Comparison of ENCODE assay signal across 9 mouse cellular contexts in the genomic region with DNA sequence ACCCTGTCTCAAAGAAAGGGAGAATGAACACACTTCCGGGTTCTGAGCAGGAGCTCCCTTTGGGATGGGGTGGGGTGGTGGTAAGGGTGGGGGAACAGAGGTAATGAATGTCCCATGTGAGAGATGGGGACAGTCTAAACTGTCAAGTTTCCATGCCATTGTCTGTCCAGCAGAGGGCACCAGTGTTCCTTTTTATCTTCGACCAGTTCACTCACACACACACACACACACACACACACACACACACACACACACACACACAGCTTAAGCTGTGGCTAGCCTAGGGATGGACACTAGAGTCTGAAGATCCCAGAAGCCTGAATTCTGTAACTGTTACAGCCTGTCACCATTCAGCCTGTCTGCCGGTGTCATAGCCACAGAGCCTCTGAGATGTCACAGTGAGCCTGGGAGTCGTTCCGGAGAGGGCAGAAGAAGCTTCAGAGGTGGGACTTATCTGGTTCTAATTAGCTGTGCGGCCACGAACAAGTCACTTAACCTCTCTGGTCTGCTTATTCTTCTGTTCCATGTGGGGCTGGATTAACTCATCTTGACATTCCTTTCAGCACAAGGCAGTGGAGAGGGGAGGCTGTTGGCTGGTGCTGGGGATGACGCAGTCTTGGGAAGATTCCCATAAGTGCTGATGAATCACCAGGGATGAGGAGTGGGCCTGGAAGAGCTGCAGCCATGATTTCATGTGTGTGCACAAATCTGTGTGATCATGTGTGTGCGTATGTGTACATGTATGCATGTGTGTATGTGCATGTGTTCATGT.
DNase-seq lines count a peak whose midpoint lies in the region; ATAC-seq and TF ChIP-seq lines count a peak whose summit lies in the region.
"Had no signal": no experiment of that assay in that cellular context is flagged by ENCODE, and none has a peak within 500 bp of the region (broad histone marks: within the 10 kb centered on the region; RNA-seq: fewer than 3 reads in every experiment).

No protein-coding gene starts in this region.

- no peaks in the 10 kb centered on the region for H3K79me2 ChIP-seq in MEL (ENCODE audit: control insufficient read depth, insufficient read depth, low read length, poor library complexity)

- no peak overlapping the region for H3K27ac ChIP-seq in heart, embryonic 13.5 days (replicated peaks)
- no peak overlapping the region for H3K27ac ChIP-seq in MEL (ENCODE audit: control insufficient read depth, low read depth, low read length)
- H3K27ac ChIP-seq in intestine, embryonic 14.5 days (ENCODE audit: low read depth) = peak overlapping the region; percentile 64; the same call in 1 of the 2 replicates
- no peak overlapping the region for H3K27ac ChIP-seq in liver, embryonic 14.5 days
- no peak overlapping the region for H3K27ac ChIP-seq in olfactory bulb, adult 2 months (ENCODE audit: insufficient read depth, low read depth, low read length)
- H3K27ac ChIP-seq: embryonic facial prominence, embryonic 12.5 days had no signal

- TF ChIP-seq EP300 in MEL (IDR thresholded peaks at IDR 0.05; ENCODE audit: low read depth in 1 of 2, low read length in 2 of 2) = no peak
- TF ChIP-seq EP300 in liver, embryonic 14.5 days (IDR thresholded peaks at IDR 0.05; ENCODE audit: low read depth) = no peak

- ATAC-seq in heart, embryonic 13.5 days (ENCODE audit: extremely low read depth, insufficient number of reproducible peaks, low FRiP score, low TSS enrichment) = peak; percentile 13; the same call in 1 of the 2 replicates
- ATAC-seq in intestine, embryonic 14.5 days (replicated peaks; ENCODE audit: low FRiP score, low TSS enrichment, low read depth) = peak; percentile 63
- ATAC-seq in liver, embryonic 14.5 days (ENCODE audit: insufficient read depth) = no peak

- H3K9ac ChIP-seq in heart, embryonic 13.5 days = no peak overlapping the region
- no peak overlapping the region for H3K9ac ChIP-seq in MEL (ENCODE audit: control insufficient read depth, low read depth, low read length, poor library complexity, severe bottlenecking)
- H3K9ac ChIP-seq in intestine, embryonic 14.5 days (ENCODE audit: low read length) = no peak overlapping the region
- no peak overlapping the region for H3K9ac ChIP-seq in liver, embryonic 14.5 days (replicated peaks)
- H3K9ac ChIP-seq: embryonic facial prominence, embryonic 12.5 days had no signal

- peaks cover 10% of the 10 kb centered on the region for H3K4me1 ChIP-seq in heart, embryonic 13.5 days
- H3K4me1 ChIP-seq in MEL (ENCODE audit: control insufficient read depth in 1 of 2, insufficient read depth in 2 of 2, low read length in 2 of 2) = no peaks in the 10 kb centered on the region
- peaks cover 4% of the 10 kb centered on the region; the same call in 1 of the 2 replicates for H3K4me1 ChIP-seq in intestine, embryonic 14.5 days (replicated peaks; ENCODE audit: control insufficient read depth, insufficient read depth, low read length)
- no peaks in the 10 kb centered on the region; a peak in 1 of 4 replicates for H3K4me1 ChIP-seq in liver, embryonic 14.5 days (replicated peaks; ENCODE audit: control insufficient read depth in 2 of 2, insufficient read depth in 2 of 2, low read length in 1 of 2)
- no peaks in the 10 kb centered on the region for H3K4me1 ChIP-seq in olfactory bulb, adult 2 months (ENCODE audit: control insufficient read depth, insufficient read depth, low read length)
- H3K4me1 ChIP-seq: embryonic facial prominence, embryonic 12.5 days had no signal

- no peaks in the 10 kb centered on the region for H3K36me3 ChIP-seq in heart, embryonic 13.5 days
- no peaks in the 10 kb centered on the region for H3K36me3 ChIP-seq in MEL (ENCODE audit: control insufficient read depth in 1 of 2, insufficient read depth in 2 of 2, low read length in 2 of 2)
- no peaks in the 10 kb centered on the region for H3K36me3 ChIP-seq in intestine, embryonic 14.5 days (ENCODE audit: control insufficient read depth, insufficient read depth, low read length)
- no peaks in the 10 kb centered on the region for H3K36me3 ChIP-seq in liver, embryonic 14.5 days (replicated peaks; ENCODE audit: control insufficient read depth, insufficient read depth, low read depth)
- H3K36me3 ChIP-seq: embryonic facial prominence, embryonic 12.5 days had no signal

- H3K4me3 ChIP-seq in heart, embryonic 13.5 days = no peak overlapping the region
- H3K4me3 ChIP-seq in MEL (ENCODE audit: control insufficient read depth in 1 of 2, insufficient read depth in 1 of 2, low read depth in 2 of 2, low read length in 2 of 2) = no peak overlapping the region
- no peak overlapping the region for H3K4me3 ChIP-seq in intestine, embryonic 14.5 days (ENCODE audit: low read depth, low read length)
- H3K4me3 ChIP-seq in liver, embryonic 14.5 days (ENCODE audit: insufficient read depth in 1 of 2, low read depth in 2 of 2, low read length in 2 of 2) = no peak overlapping the region
- no peak overlapping the region for H3K4me3 ChIP-seq in olfactory bulb, adult 2 months (ENCODE audit: insufficient read depth, low read depth, low read length)
- H3K4me3 ChIP-seq: embryonic facial prominence, embryonic 12.5 days had no signal

- TF ChIP-seq POLR2A in MEL (IDR thresholded peaks at IDR 0.05; ENCODE audit: control insufficient read depth in 1 of 2, insufficient read depth in 1 of 2, low read depth in 1 of 2, low read length in 2 of 2, poor library complexity in 1 of 2) = no peak
- TF ChIP-seq POLR2A in olfactory bulb, adult 2 months (IDR thresholded peaks at IDR 0.05; ENCODE audit: insufficient read depth, low read depth, low read length) = no peak

- peak in 2 of 3 experiments; percentile 27 to 37; a peak in 3 of 6 replicates for TF ChIP-seq CTCF in MEL (IDR thresholded peaks at IDR 0.05 in 2 of 3, conservative IDR thresholded peaks at IDR 0.05 in 1 of 3; ENCODE audit: control insufficient read depth in 1 of 3, insufficient read depth in 1 of 3, low read depth in 2 of 3, low read length in 3 of 3, poor library complexity in 1 of 3, severe bottlenecking in 1 of 3)
- peak; percentile 71 for TF ChIP-seq CTCF in liver, embryonic 14.5 days (IDR thresholded peaks at IDR 0.05; ENCODE audit: low read depth)
- TF ChIP-seq CTCF in olfactory bulb, adult 2 months (IDR thresholded peaks at IDR 0.05; ENCODE audit: insufficient read depth, low read depth, low read length) = peak; percentile 7; the same call in 1 of the 2 replicates

- TF ChIP-seq RAD21 in MEL (IDR thresholded peaks at IDR 0.05; ENCODE audit: low read depth, low read length) = peak; percentile 13

- peaks cover 7% of the 10 kb centered on the region for H3K9me3 ChIP-seq in heart, embryonic 13.5 days
- H3K9me3 ChIP-seq in MEL (replicated peaks; ENCODE audit: insufficient read depth, low read length) = no peaks in the 10 kb centered on the region
- peaks cover 3% of the 10 kb centered on the region; the same call in 1 of the 2 replicates for H3K9me3 ChIP-seq in intestine, embryonic 14.5 days (ENCODE audit: control insufficient read depth, low read length)
- H3K9me3 ChIP-seq in liver, embryonic 14.5 days (ENCODE audit: control insufficient read depth, low read length) = no peaks in the 10 kb centered on the region; the same call in 1 of the 2 replicates

- DNase-seq in heart, postnatal 25 days (ENCODE audit: low spot score) = no peak
- DNase-seq in MEL (ENCODE audit: low read depth, low spot score) = peak; percentile 10
- peak; percentile 38 to 64 for DNase-seq in cerebellum, postnatal 4 days (ENCODE audit: low spot score in 2 of 2)
- peak; percentile 81 for DNase-seq in intestine, embryonic 14.5 days (ENCODE audit: low spot score)
- DNase-seq in liver, embryonic 14.5 days (ENCODE audit: low read depth in 3 of 3, low spot score in 3 of 3) = peak in 1 of 3 experiments; percentile 18
- DNase-seq in urinary bladder, postnatal 4 days (ENCODE audit: low spot score in 2 of 2) = peak; percentile 35 to 72

- intact Hi-C loops in heart, postnatal 25 days (cut with DNase I) = loop anchor here (1.0 to 10.0 kb wide), 2 partner anchors 271 to 693 kb away; no protein-coding TSS in a partner anchor

- 16% methylated on average over 8 of the region's 9 CpGs for WGBS in heart, embryonic 13.5 days
- WGBS in intestine, embryonic 14.5 days = 18% methylated on average over 9 of the region's 9 CpGs
- 28% methylated on average over 9 of the region's 9 CpGs for WGBS in liver, embryonic 14.5 days (ENCODE audit: insufficient replicate concordance)
- 29% methylated on average over 9 of the region's 9 CpGs for WGBS in olfactory bulb, adult 2 months

- peaks cover 63% of the 10 kb centered on the region for H3K27me3 ChIP-seq in heart, embryonic 13.5 days (replicated peaks)
- H3K27me3 ChIP-seq in MEL (ENCODE audit: control insufficient read depth in 1 of 2, insufficient read depth in 2 of 2, low read length in 2 of 2) = no peaks in the 10 kb centered on the region
- no peaks in the 10 kb centered on the region for H3K27me3 ChIP-seq in intestine, embryonic 14.5 days (replicated peaks; ENCODE audit: control insufficient read depth, insufficient read depth, low read length)
- H3K27me3 ChIP-seq in liver, embryonic 14.5 days (ENCODE audit: control insufficient read depth, insufficient read depth, low read length) = no peaks in the 10 kb centered on the region

- H3K4me2 ChIP-seq in heart, embryonic 13.5 days = no peak overlapping the region
- H3K4me2 ChIP-seq in intestine, embryonic 14.5 days (ENCODE audit: low read length) = peak overlapping the region; percentile 24; the same call in 1 of the 2 replicates
- H3K4me2 ChIP-seq in liver, embryonic 14.5 days (ENCODE audit: low read depth) = no peak overlapping the region
- H3K4me2 ChIP-seq: embryonic facial prominence, embryonic 12.5 days had no signal

TF ChIP-seq in MEL, 35 proteins besides CTCF, POLR2A, EP300 and RAD21:
- TF ChIP-seq BHLHE40 (IDR thresholded peaks at IDR 0.05; ENCODE audit: borderline replicate concordance, low read depth, low read length) = no peak
- TF ChIP-seq CHD1 (IDR thresholded peaks at IDR 0.05; ENCODE audit: low read depth, low read length) = no peak
- no peak for TF ChIP-seq RCOR1 (IDR thresholded peaks at IDR 0.05; ENCODE audit: low read depth, low read length)
- no peak for TF ChIP-seq NELFE (IDR thresholded peaks at IDR 0.05; ENCODE audit: low read depth, low read length)
- no peak for TF ChIP-seq POLR2AphosphoS2 (IDR thresholded peaks at IDR 0.05; ENCODE audit: low read length)
TF ChIP-seq in MEL: peak in this region for 0.

Comparison
In these comparisons a context has a peak if more than half of its experiments do, and no peak if none do; other contexts are left out.
1. CTCF ChIP-seq: peak in every context shown above with its lines; median percentile 71 in liver, embryonic 14.5 days; 32 in MEL; 7 in olfactory bulb, adult 2 months.